Mouse (Mus musculus) limb, embryonic 12.5 days (tissue): Measurements from ENCODE around the gene Lmf2. TPM values are rescaled to one million over a fixed set of nuclear protein-coding genes. Genes with fewer than 3 reads are reported as not detected.

ENCODE experiments used
- ATAC-seq: fragments of 200-750 bp; cut with Nextera tagmentation; 2 replicates; pipeline ENCODE4 v1.8.0; 2017; ENCODE audit warnings: low read depth, moderate TSS enrichment; ENCODE audit not compliant: insufficient number of reproducible peaks, insufficient read depth, low FRiP score, low TSS enrichment
- H3K27ac ChIP-seq: fragments of 300-500 bp; sonication (generic); 2 replicates; pipeline ENCODE4 v1.5.1; 2016; ENCODE audit warnings: mild to moderate bottlenecking, moderate library complexity
- H3K27me3 ChIP-seq: fragments of 300-500 bp; sonication (generic); 2 replicates; pipeline ENCODE4 v1.6.1; 2016; ENCODE audit warnings: mild to moderate bottlenecking, moderate library complexity
- H3K36me3 ChIP-seq: fragments of 300-500 bp; sonication (generic); 2 replicates; pipeline ENCODE4 v1.6.1; 2016; ENCODE audit warnings: mild to moderate bottlenecking, moderate library complexity
- H3K4me1 ChIP-seq: fragments of 300-500 bp; sonication (generic); replicated peaks from 2 replicates; pipeline ENCODE4 v1.6.1; 2016
- H3K4me2 ChIP-seq: fragments of 300-500 bp; sonication (generic); 2 replicates; pipeline ENCODE4 v1.6.1; 2016; ENCODE audit warnings: mild to moderate bottlenecking, moderate library complexity
- H3K4me3 ChIP-seq: fragments of 300-500 bp; sonication (generic); replicated peaks from 2 replicates; pipeline ENCODE4 v1.5.1; 2016; ENCODE audit warnings: mild to moderate bottlenecking
- H3K9ac ChIP-seq: fragments of 300-500 bp; sonication (generic); replicated peaks from 2 replicates; pipeline ENCODE4 v1.6.1; 2016; ENCODE audit warnings: mild to moderate bottlenecking, moderate library complexity
- H3K9me3 ChIP-seq: fragments of 300-500 bp; sonication (generic); 2 replicates; pipeline ENCODE4 v1.6.1; 2016; ENCODE audit warnings: mild to moderate bottlenecking, moderate library complexity
- WGBS: fragments of 180-500 bp; shearing (Covaris S2); methylation state at CpG from one replicate; pipeline ENCODE4 v1.1.7; 2016; 5-methylcytosine and 5-hydroxymethylcytosine counted together
- polyA plus RNA-seq: library from polyadenylated mRNA; unstranded; fragments of >200 nt; fragmentation: Nextera tagmentation; extraction: Ambion mirVana; gene quantifications from 2 replicates; pipeline ENCODE4 v1.2.1, GENCODE M21; 2016

The Lmf2 gene
- 43.3 and 47.4 TPM in 2 replicates for polyA plus RNA-seq

GRCm38 (mm10) chr15:89355241-89356187 is at the start of gene Lmf2, which contains the start of gene Ncaph2:
TSS of gene Lmf2 (minus strand) at chr15:89355659.
TSS of gene Ncaph2 (plus strand) at chr15:89355719.
- peaks cover 50% of the 10 kb centered on the region for H3K36me3 ChIP-seq
- H3K27ac ChIP-seq, result peak within 1 kb of the TSS; percentile 92
- H3K9me3 ChIP-seq, result no peaks in the 10 kb centered on the region
- H3K4me2 ChIP-seq, result peak within 1 kb of the TSS; percentile 86
- ATAC-seq, result peak; percentile 83
- H3K9ac ChIP-seq, result peak within 1 kb of the TSS; percentile 89
- WGBS, result under 1% methylated on average over 62 of the region's 64 CpGs
- no peaks in the 10 kb centered on the region for H3K27me3 ChIP-seq
- H3K4me3 ChIP-seq, result peak within 1 kb of the TSS; percentile 82
- H3K4me1 ChIP-seq, result peaks cover 21% of the 10 kb centered on the region

GRCm38 (mm10) chr15:89404831-89405623 is 49.6 kb upstream of the Lmf2 start:
- Histone ChIP-seq H3K27ac (no peak overlapping the region), H3K9ac (no peak overlapping the region), H3K4me3 (no peak overlapping the region), H3K27me3 (no peaks in the 10 kb centered on the region), H3K9me3 (peaks cover 16% of the 10 kb centered on the region), H3K4me2 (no peak overlapping the region), H3K36me3 (no peaks in the 10 kb centered on the region), H3K4me1 (no peaks in the 10 kb centered on the region)
- ATAC-seq, result no peak
- WGBS, result 79% methylated on average over 10 of the region's 10 CpGs

GRCm38 (mm10) chr15:89402471-89402870 is 47.0 kb upstream of the Lmf2 start:
- WGBS, result 85% methylated on average over 1 of the region's 1 CpGs
- Histone ChIP-seq H3K36me3 (no peaks in the 10 kb centered on the region), H3K27me3 (no peaks in the 10 kb centered on the region), H3K4me2 (no peak overlapping the region), H3K27ac (no peak overlapping the region), H3K9ac (no peak overlapping the region), H3K4me1 (no peaks in the 10 kb centered on the region), H3K4me3 (no peak overlapping the region), H3K9me3 (peaks cover 4% of the 10 kb centered on the region; the same call in 1 of the 2 replicates)
- no peak for ATAC-seq

- Histone ChIP-seq H3K4me2 (no peak overlapping the region), H3K4me1 (no peaks in the 10 kb centered on the region), H3K9me3 (no peaks in the 10 kb centered on the region), H3K27me3 (no peaks in the 10 kb centered on the region), H3K9ac (no peak overlapping the region), H3K27ac (no peak overlapping the region), H3K4me3 (no peak overlapping the region), H3K36me3 (no peaks in the 10 kb centered on the region)
- WGBS, result 73% methylated on average over 1 of the region's 1 CpGs
- no peak for ATAC-seq
Observed at GRCm38 (mm10) chr15:89399716-89400115, 44.3 kb upstream of the Lmf2 start.

- H3K9me3 ChIP-seq, result no peaks in the 10 kb centered on the region
- no peak overlapping the region for H3K9ac ChIP-seq
- H3K4me1 ChIP-seq, result no peaks in the 10 kb centered on the region
- H3K36me3 ChIP-seq, result no peaks in the 10 kb centered on the region
- no peak overlapping the region for H3K4me2 ChIP-seq
- WGBS, result 91% methylated on average over 2 of the region's 2 CpGs
- H3K27me3 ChIP-seq, result no peaks in the 10 kb centered on the region
- no peak for ATAC-seq
- H3K4me3 ChIP-seq, result no peak overlapping the region
- H3K27ac ChIP-seq, result no peak overlapping the region
Observed at GRCm38 (mm10) chr15:89398146-89398545, 42.7 kb upstream of the Lmf2 start.

GRCm38 (mm10) chr15:89396883-89397282 is 41.4 kb upstream of the Lmf2 start:
- no peak for ATAC-seq
- Histone ChIP-seq H3K4me2 (no peak overlapping the region), H3K27me3 (no peaks in the 10 kb centered on the region), H3K4me3 (no peak overlapping the region), H3K36me3 (no peaks in the 10 kb centered on the region), H3K27ac (no peak overlapping the region), H3K4me1 (no peaks in the 10 kb centered on the region), H3K9me3 (no peaks in the 10 kb centered on the region), H3K9ac (no peak overlapping the region)
- 89% methylated on average over 4 of the region's 4 CpGs for WGBS

- WGBS, result 94% methylated on average over 10 of the region's 10 CpGs
Observed at GRCm38 (mm10) chr15:89390081-89390480, 34.6 kb upstream of the Lmf2 start.

GRCm38 (mm10) chr15:89387127-89387526 is 31.7 kb upstream of the Lmf2 start:
- no peak for ATAC-seq
- Histone ChIP-seq H3K9ac (no peak overlapping the region), H3K27ac (no peak overlapping the region), H3K4me1 (no peaks in the 10 kb centered on the region), H3K9me3 (no peaks in the 10 kb centered on the region), H3K36me3 (no peaks in the 10 kb centered on the region), H3K27me3 (peaks cover 37% of the 10 kb centered on the region), H3K4me3 (no peak overlapping the region), H3K4me2 (no peak overlapping the region)
- WGBS, result 34% methylated on average over 12 of the region's 12 CpGs

More at GRCm38 (mm10) chr15:89390081-89390480, 34.6 kb upstream of the Lmf2 start:
- H3K27ac ChIP-seq, result no peak overlapping the region
- no peak overlapping the region for H3K9ac ChIP-seq
- H3K9me3 ChIP-seq, result no peaks in the 10 kb centered on the region
- H3K27me3 ChIP-seq, result peaks cover 30% of the 10 kb centered on the region
- ATAC-seq, result no peak
- no peaks in the 10 kb centered on the region for H3K4me1 ChIP-seq
- no peak overlapping the region for H3K4me2 ChIP-seq
- no peaks in the 10 kb centered on the region for H3K36me3 ChIP-seq
- H3K4me3 ChIP-seq, result no peak overlapping the region

- H3K27me3 ChIP-seq, result peaks cover 47% of the 10 kb centered on the region
- H3K9ac ChIP-seq, result no peak within 1 kb of the TSS; the same call in 1 of the 2 replicates
- ATAC-seq, result no peak
- H3K36me3 ChIP-seq, result no peaks in the 10 kb centered on the region
- H3K4me1 ChIP-seq, result 0 out of 2 replicates have a peak, but pooled peaks cover under 1% of the 10 kb centered on the region
- no peaks in the 10 kb centered on the region for H3K9me3 ChIP-seq
- H3K4me2 ChIP-seq, result no peak within 1 kb of the TSS
- 81% methylated on average over 7 of the region's 7 CpGs for WGBS
- H3K4me3 ChIP-seq, result no peak within 1 kb of the TSS
- no peak within 1 kb of the TSS for H3K27ac ChIP-seq
Observed at GRCm38 (mm10) chr15:89384617-89385016, 29.2 kb upstream of the Lmf2 start, which contains the start of gene Klhdc7b. TSS of gene Klhdc7b (plus strand) at chr15:89384917.

- Histone ChIP-seq H3K36me3 (no peaks in the 10 kb centered on the region), H3K9ac (0 out of 2 replicates have a peak overlapping the region, but pooled peaks have one; percentile 8), H3K27me3 (peaks cover 51% of the 10 kb centered on the region), H3K4me1 (peaks cover 21% of the 10 kb centered on the region), H3K9me3 (no peaks in the 10 kb centered on the region), H3K4me2 (peak overlapping the region; percentile 74), H3K4me3 (peak overlapping the region; percentile 42), H3K27ac (no peak overlapping the region)
- ATAC-seq, result no peak
- 9% methylated on average over 10 of the region's 10 CpGs for WGBS
Observed at GRCm38 (mm10) chr15:89379429-89379828, 24.0 kb upstream of the Lmf2 start.
